Mouse (Mus musculus): ENCODE results near the gene Plekhm1.

Plekhm1 gene

DNA sequence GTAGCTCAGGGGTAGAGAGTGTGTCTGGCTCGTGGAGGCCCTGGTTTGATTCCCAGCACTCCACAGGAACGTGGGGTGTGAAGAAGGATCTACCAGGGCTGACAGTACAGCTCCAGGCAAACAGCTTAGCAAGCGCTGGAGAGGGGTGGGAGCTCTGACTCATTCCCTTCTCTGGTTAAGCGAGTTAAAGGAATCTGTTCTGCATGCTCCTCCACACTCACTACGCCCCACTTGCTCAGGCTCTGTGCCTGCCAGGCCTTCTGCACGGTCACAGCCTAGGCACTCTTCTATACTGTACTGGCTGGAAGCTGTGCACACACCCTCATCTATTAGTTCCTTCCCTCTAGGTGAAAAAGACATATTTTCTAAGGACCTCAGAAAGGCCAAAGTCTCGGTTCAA, 18.5 kb downstream of the Plekhm1 start:
- DNase-seq (ENCODE audit: low spot score in 2 of 2): no peak

- no peak for DNase-seq (ENCODE audit: low spot score in 2 of 2)
Observed at GRCm38 (mm10) chr11:103387870-103388526, 24.5 kb downstream of the Plekhm1 start.

DNA sequence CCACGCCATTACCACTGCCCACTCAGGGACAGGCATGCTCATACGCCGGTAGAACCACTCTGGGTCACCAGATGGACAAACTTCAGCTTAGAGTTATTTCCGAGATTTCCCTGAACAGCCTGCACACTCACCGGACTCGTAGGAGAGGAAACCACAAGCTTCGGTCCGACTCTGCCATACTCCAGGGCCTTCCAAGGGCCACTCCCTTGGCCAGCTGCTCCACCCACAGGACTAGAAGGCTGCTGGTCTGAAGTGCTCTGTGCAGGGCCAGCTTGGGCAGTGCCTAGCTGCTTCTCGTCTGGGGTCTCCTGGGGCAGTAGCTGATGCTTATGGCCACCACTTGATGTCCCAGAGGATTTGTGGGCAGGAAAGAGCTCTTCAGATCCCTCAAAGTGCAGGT, 25.7 kb downstream of the Plekhm1 start:
- no peak for DNase-seq (ENCODE audit: low spot score in 2 of 2)

- DNase-seq (ENCODE audit: low spot score in 2 of 2): no peak
Observed at GRCm38 (mm10) chr11:103381956-103382613, 30.4 kb downstream of the Plekhm1 start.

DNA sequence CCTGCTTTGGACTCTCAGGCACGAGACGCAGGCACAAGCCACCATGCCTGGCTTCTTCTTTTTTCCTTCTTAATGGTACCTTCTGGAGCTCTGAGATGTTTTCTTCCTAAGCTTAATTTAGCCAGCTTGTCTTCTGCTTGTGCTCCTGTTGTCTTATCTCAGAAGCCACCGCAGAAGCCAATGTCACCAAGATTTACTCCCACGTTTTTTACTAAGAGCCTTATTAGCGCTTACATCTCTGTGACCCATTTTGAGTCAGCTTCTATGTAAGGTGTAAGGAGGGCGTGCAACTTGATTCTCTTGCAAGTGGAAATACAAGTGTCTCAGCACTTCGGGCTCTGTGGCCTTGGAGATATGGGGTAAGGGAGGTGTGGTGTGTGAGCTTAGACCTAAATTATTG, 31.0 kb downstream of the Plekhm1 start:
- DNase-seq (ENCODE audit: low spot score in 2 of 2): no peak

DNA sequence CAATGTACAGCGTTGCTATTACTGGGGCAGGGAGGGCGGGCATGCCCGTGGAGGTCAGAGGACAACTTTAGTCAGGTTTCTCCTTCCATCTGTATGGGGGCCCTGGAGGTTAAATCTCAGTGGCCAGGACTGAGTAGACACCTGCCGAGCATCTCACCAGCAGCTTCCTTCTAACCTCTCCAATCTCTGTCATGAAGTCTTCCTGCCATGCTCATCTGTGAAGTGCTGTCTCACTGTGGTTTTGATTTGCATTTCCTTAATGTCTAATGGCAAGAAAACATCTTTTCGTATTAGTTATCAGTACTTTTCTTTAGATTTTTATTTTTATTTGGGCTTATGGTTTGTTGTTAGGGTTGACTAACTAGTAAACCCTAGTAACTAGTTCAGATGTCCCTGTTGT, 32.0 kb downstream of the Plekhm1 start:
- no peak for DNase-seq (ENCODE audit: low spot score in 2 of 2)

DNA sequence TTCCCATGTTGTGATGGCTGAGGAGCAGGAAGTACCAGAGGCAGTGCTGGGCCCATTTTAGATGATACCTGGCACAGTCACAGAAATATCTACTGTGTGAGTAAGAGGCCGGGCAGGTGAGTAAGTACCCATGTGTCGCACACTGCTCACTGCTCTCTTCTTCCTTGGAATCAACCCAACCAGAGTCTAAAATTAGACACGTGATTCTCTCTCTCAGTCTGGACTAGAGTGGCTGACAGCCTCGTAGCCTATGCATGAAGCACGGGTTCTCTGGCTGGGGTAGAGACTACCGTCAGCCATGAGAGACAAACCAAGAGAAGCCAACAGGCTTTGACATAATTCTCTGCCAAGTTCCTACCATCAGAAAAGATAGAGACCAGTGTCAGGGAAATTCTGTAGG, 34.1 kb downstream of the Plekhm1 start:
- no peak for DNase-seq (ENCODE audit: low spot score in 2 of 2)

DNA sequence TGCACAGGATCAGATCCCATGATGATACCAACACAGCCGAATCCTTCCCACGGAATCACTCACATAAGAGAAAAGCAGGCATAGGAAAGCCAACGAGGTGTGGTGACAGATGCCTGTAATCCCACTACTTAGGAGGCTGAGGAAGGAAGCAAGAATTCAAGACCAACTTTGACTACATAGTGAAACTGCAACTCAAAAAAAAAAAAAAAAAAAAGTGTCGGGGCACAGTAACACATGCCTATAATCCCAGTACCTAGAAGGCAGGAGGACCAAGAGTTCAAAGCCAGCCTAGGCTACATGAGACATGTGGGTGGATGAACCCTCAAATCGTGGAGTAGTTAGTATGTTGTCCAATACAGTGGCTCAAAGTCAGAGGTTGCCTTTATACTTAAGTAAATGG, 36.7 kb downstream of the Plekhm1 start:
- no peak for DNase-seq (ENCODE audit: low spot score in 2 of 2)

DNA sequence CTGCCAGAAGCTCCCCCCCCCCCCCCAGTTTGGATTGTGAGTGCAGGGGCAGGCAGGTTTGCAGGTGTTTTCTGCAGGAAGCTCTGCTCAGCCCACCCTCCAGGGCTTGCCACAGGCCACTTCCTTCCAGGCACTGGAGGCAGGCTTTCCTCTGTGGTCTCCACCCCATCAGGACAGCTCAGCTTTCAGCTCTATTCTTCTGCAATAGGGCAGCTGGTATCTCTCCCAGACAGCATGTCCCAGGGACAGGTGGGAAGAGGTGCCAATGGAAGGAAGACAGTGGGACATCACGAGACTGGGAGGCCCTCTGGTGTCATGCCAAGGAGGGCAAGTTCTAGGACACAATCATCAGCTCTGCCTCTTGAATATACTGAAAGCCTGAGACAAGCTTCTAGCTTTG, 37.2 kb downstream of the Plekhm1 start:
- DNase-seq (ENCODE audit: low spot score in 2 of 2): no peak

GRCm38 (mm10) chr11:103373922-103374321, 38.6 kb downstream of the Plekhm1 start:
- DNase-seq (ENCODE audit: low spot score in 2 of 2): no peak

GRCm38 (mm10) chr11:103372561-103372960, 39.9 kb downstream of the Plekhm1 start:
- DNase-seq (ENCODE audit: low spot score in 2 of 2): no peak

- peak in 1 of 2 experiments; percentile 55 for DNase-seq (ENCODE audit: low spot score in 2 of 2)
Observed at GRCm38 (mm10) chr11:103372068-103372467, 40.4 kb downstream of the Plekhm1 start.

- no peak for DNase-seq (ENCODE audit: low spot score in 2 of 2)
Observed at GRCm38 (mm10) chr11:103371222-103371539, 41.3 kb downstream of the Plekhm1 start.

GRCm38 (mm10) chr11:103370397-103371221, 41.9 kb downstream of the Plekhm1 start:
- DNase-seq (ENCODE audit: low spot score in 2 of 2): no peak

- DNase-seq (ENCODE audit: low spot score in 2 of 2): no peak
Observed at GRCm38 (mm10) chr11:103365530-103365929, 47.0 kb downstream of the Plekhm1 start.

- no peak for DNase-seq (ENCODE audit: low spot score in 2 of 2)
Observed at GRCm38 (mm10) chr11:103365022-103365421, 47.5 kb downstream of the Plekhm1 start.

- no peak for DNase-seq (ENCODE audit: low spot score in 2 of 2)
Observed at GRCm38 (mm10) chr11:103364335-103364734, 48.2 kb downstream of the Plekhm1 start.

DNA sequence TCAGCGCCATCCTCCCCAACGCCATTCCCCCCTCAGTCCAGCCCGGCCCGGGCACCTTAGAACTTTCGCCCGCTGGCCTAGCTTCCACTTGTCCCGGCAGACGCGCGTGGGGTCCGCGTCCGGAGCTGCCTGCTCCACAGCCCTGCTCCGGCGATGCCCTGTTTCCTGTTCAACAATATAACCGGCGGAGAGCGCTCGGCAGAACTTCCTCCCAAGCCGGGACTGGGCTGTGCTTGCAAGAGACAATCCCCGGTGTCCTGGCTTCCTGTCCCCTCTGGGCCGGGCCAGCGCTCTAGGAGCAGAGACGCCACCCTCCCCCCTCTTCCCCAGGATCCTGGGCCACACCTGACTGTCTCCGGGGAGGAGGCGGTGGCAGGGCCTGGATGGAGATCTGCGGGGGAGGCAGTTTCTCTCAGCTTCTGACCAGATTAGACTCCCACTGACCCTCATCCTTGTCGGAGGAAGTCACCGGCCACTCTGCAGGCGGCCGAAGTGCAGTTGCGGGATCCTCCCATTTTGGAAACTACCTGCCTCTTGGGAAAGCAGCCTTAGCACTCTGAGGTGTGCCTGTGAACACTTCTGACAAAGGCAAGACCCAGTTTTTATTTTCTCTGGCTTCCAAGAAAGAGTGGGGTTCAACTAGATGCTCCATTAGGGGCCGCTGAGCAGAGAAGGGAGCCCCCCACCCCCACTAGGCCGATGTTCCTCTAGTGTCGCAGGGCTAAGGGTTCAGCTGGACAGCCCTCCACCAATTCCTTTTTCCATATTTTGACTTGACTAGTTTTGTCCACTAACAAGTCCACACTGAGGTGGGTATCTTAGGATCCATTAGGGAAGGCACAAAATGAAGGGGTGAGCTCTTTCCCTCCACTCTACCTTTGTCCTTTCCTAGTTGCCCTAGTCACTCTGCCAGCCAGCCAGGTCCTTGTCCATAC, 49.0 kb downstream of the Plekhm1 start, which contains the start of gene Arhgap27:
Gene Arhgap27 (minus strand): TSS at position 479 of the 935 bp plus-strand sequence.
- peak in 1 of 2 experiments; percentile 57 for DNase-seq (ENCODE audit: low spot score in 2 of 2)

- no peak for DNase-seq (ENCODE audit: low spot score in 2 of 2)
Observed at GRCm38 (mm10) chr11:103362521-103363181, 49.8 kb downstream of the Plekhm1 start.

- no peak for DNase-seq (ENCODE audit: low spot score in 2 of 2)
Observed at GRCm38 (mm10) chr11:103362054-103362432, 50.4 kb downstream of the Plekhm1 start.

GRCm38 (mm10) chr11:103361396-103362053, 51.0 kb downstream of the Plekhm1 start:
- DNase-seq (ENCODE audit: low spot score in 2 of 2): no peak

Measured in frontal cortex, postnatal 10 days (tissue).